Mouse (Mus musculus): Measurements from ENCODE around the gene Ints7. TPM values are rescaled to one million over a fixed set of nuclear protein-coding genes. Genes with fewer than 3 reads are reported as not detected.

Gene Ints7
- total RNA-seq, 2 experiments from 2014 or later, result 32.3 to 36.0 TPM

GRCm38 (mm10) chr1:191625620-191626019 is 50.2 kb downstream of the Ints7 start:
- ATAC-seq (replicated peaks; ENCODE audit: low FRiP score, poor library complexity, severe bottlenecking), result no peak

- ATAC-seq (replicated peaks; ENCODE audit: low FRiP score, poor library complexity, severe bottlenecking), result no peak
Measured at GRCm38 (mm10) chr1:191628457-191629169, 53.2 kb downstream of the Ints7 start.

DNA sequence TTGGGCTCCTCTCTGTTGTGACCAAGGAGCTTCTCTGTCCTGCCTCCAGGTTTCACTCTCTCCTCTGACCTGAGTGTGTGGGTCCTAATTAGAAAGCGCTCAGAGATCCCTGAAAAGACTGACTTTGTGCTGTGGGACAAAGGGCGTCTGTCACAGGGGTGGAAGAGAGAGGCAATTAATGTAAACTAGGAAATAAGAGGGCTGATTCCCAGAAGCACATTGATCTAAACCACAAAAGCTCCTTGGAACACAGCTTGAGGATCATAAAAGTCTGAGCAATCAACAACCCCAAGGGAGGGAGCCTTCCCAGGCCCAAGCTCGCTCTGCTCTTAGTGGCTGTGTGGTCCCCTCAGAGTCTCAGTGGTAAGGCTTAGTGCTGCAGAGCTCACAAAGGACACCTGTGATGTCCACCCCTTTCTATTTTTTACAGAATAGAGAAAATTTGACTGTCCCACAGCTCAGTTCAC is 53.8 kb downstream of the Ints7 start:
- no peak for ATAC-seq (replicated peaks; ENCODE audit: low FRiP score, poor library complexity, severe bottlenecking)

DNA sequence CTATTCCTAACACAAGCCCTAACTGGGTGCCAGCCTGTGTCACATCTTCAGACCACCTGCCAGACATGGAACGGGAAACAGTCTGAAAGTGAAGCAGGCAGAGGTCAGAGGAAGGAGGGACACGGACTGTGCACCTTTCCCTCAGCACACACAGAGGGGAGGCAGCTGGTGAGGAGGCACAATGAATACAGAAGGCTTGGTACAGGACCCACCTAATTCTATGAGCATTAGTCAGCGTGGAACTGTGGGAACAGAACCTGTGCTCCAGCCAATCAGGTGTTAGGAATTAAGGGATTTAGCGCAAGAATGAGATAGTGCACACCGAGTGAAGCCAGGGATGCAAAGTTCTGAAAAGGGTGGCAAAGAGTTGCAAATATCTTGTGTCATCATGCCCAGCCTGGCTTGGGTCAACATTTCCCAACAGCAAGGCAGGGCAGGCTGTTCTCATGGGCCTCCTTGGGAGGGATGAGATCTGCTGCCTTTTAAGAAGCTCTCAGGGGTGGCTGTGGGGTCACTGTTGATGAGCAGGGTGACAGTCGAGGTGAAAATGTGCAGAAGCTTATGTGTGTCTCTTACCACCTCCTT is 57.2 kb downstream of the Ints7 start:
- no peak for ATAC-seq (replicated peaks; ENCODE audit: low FRiP score, poor library complexity, severe bottlenecking)

- ATAC-seq (replicated peaks; ENCODE audit: low FRiP score, poor library complexity, severe bottlenecking), result no peak
Measured at GRCm38 (mm10) chr1:191634116-191634515, 58.7 kb downstream of the Ints7 start.

DNA sequence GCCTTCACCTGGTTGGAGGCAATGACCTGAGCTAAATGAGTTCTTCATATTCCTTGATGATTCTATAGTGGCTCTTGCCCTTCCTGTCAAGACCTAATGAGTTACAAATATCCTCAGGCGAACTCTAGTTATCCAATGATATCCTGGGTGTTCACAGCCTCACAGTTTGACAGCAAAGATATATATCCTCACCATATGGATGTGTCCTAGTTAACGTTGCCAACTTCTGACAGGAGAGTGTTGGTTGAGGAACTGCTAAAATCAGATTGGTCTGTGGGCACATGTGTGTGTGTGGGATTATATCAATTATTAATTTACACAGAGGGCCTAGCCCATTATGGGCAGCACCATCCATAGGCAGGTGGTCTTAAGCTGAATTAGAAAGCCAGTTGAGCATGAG is 63.0 kb downstream of the Ints7 start:
- no peak for ATAC-seq (replicated peaks; ENCODE audit: low FRiP score, poor library complexity, severe bottlenecking)

- no peak for ATAC-seq (replicated peaks; ENCODE audit: low FRiP score, poor library complexity, severe bottlenecking)
Measured at GRCm38 (mm10) chr1:191639200-191639807, 63.9 kb downstream of the Ints7 start.

GRCm38 (mm10) chr1:191640146-191640545 is 64.7 kb downstream of the Ints7 start:
- no peak for ATAC-seq (replicated peaks; ENCODE audit: low FRiP score, poor library complexity, severe bottlenecking)

DNA sequence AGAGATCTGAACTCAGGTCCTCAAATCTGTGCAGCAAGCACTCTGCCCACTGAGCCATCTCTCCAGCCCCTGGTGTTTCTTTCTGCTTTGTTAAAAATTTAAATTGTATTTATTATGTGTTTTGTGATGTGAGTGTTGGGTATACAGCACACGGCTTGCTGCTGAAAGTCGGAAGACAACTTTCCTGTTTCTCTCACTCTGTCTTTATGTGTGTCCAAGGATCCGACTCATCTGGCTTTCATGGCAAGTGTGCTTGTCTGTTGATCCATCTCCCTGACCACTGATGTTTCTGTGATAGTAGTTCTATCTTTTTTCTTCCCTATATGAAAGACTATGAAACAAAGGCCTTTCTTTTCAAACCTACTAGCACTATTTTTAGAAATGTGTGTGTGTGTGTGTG is 65.4 kb downstream of the Ints7 start:
- no peak for ATAC-seq (replicated peaks; ENCODE audit: low FRiP score, poor library complexity, severe bottlenecking)

- ATAC-seq (replicated peaks; ENCODE audit: low FRiP score, poor library complexity, severe bottlenecking), result no peak
Measured at GRCm38 (mm10) chr1:191641438-191641837, 66.0 kb downstream of the Ints7 start.

GRCm38 (mm10) chr1:191642903-191643302 is 67.5 kb downstream of the Ints7 start:
- ATAC-seq (replicated peaks; ENCODE audit: low FRiP score, poor library complexity, severe bottlenecking), result no peak

DNA sequence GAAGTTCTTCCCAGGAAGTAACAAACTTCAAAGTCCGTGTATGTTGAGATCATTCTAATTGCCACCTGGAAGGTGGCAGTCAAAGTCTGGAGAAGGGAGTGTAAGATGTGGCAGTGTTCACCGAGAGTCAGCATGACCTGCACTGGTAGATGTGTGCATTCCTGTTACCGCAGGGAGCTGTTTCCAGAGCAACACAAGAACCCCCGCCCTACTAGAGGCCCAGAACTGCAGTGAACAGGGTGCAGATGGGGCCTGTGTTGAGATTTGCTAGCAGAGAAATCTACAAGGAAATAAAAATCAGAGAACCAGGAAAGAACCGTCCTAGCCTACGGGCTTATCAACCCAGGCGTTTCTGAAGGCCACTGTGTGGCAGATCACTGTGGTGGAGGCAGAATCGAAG is 70.5 kb downstream of the Ints7 start:
- no peak for ATAC-seq (replicated peaks; ENCODE audit: low FRiP score, poor library complexity, severe bottlenecking)

DNA sequence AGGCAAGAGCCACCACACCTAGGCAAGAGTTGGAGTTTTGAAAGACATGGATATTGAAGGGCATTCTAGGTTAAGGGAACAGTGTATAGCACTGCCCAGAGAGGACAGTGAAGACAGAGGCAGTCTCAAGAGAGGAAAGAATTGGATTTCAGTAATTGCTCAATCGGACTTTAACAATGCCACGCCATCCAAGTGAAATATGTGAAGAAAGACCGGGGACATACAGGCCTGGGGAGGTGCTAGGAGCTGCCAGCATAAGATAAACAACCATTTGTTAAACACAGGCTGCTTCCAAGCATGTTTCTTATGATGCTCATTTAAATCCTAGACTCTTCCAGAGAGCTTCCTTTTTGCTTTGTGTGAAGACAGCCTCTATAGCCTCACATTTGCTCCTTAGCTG is 72.2 kb downstream of the Ints7 start:
- ATAC-seq (replicated peaks; ENCODE audit: low FRiP score, poor library complexity, severe bottlenecking), result no peak

DNA sequence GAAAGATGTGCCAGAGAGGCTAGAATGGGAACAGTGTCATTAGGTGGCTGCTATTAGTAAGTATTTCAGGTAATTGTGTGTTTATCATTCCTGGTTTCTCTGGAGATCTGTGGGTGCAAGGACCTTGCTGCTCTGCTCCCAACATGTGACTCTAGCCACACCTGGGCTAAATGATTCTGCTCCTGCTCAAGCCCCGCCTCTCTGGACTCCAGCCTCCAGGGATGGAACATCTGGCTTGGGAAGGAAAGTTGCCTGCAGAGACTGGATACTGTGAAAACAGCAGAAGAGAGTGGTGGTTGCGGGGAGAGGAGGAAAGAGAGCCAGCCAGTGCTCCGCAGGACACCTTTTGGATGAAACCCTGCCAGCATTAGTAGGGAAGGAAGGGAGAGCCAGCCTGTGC is 84.0 kb downstream of the Ints7 start:
- ATAC-seq (replicated peaks; ENCODE audit: low FRiP score, poor library complexity, severe bottlenecking), result no peak

DNA sequence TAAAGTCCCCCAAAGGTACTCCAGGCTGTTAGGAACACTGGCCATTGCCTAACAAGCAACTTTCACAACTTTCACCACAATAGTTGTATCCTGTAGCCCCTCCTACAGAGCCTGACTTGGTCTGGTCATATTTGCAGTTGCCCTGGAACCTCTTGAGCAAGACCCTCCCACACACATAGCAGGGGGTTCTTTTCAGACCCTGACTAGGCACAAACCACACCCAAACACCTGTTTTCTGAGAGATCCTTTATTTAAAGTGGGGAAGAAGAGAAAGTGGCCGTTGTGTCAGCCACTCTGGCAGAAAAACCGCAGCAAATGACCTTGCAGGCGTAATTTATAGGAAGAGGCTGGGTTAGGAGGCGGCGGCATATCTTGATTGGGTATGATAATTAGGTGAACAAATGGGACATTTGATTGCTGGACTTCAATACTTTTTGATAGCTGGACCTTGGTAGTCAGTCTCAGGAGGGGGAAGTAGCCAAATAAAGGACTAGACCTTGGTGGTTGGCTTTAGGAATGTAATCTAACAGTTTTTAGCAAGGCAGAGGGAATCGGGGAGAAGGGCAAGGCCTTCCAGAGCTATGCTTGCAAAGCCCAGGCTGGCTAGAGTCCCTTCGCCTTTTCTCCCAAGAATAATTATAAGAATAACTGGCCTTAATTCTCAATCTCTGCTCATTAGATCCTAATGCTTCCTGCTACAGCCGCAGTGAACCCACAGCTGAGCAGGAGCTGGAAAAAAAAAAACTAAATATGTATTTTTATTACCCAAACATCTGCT is 85.8 kb downstream of the Ints7 start:
- ATAC-seq (replicated peaks; ENCODE audit: low FRiP score, poor library complexity, severe bottlenecking), result no peak

GRCm38 (mm10) chr1:191662178-191662898 is 86.9 kb downstream of the Ints7 start:
- no peak for ATAC-seq (replicated peaks; ENCODE audit: low FRiP score, poor library complexity, severe bottlenecking)

- no peak for ATAC-seq (replicated peaks; ENCODE audit: low FRiP score, poor library complexity, severe bottlenecking)
Measured at GRCm38 (mm10) chr1:191662899-191663500, 87.6 kb downstream of the Ints7 start.

DNA sequence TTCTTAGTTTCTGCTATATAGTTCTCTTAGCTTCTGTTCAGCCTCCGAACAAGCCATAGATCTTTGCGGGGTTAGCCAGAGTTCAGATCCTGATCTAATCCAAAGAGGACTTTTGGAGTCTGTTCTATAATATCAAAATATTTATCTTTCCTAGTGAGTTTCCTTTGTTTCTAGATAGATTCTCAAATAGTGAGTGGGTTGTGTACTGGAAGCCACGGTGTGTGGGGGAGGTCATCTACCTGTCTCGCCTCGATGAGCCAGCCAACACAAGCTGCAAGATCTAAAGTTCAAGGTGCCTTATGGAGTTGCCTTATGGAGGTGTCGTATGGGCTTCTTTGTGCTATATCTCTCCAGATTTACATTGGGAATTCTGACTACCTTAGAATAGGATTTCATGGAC is 88.2 kb downstream of the Ints7 start:
- no peak for ATAC-seq (replicated peaks; ENCODE audit: low FRiP score, poor library complexity, severe bottlenecking)

DNA sequence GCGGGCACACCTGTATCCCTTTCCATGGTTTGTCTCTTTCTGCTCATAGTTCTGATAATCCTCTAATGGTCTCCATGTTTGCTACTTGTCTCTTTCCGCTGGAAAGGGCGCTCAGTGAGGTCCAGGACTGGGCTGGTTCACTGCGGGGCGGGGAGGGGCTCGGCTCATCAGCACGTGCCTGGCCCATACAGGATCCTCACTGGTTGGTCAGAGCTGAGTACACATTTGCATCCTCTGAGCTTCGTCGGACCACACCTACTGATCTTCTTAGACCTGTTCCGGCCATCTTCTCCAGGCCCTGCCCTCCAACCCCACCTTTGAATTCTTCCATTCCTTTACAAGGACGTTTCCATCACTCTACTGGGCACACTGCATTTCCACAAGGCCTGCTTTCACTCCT is 90.9 kb downstream of the Ints7 start:
- ATAC-seq (replicated peaks; ENCODE audit: low FRiP score, poor library complexity, severe bottlenecking), result no peak

DNA sequence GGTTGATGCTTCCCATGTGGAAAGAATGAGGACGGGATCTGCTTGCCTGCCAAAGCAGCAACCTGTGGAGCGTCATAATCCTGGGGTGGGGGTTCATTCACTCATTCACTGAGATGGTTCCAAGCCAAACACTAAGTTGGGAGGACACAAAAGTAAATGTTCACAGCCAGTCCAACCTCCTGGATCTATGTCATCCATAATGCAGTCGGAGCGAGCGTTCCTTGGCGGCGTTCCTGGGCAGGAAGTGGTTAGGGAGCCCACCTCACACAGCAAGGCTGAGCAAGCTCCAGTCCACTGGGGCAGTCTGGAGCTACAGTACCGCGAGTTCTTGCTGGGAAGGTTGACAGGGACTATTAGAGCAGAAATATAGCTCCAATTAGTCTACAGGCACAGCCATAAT is 92.6 kb downstream of the Ints7 start:
- no peak for ATAC-seq (replicated peaks; ENCODE audit: low FRiP score, poor library complexity, severe bottlenecking)
